Mouse (Mus musculus): Measurements from ENCODE around the gene Arl3. TPM values are rescaled to one million over a fixed set of nuclear protein-coding genes. Genes with fewer than 3 reads are reported as not detected.
"Not testable (repeated sequence)": the region's sequence is repeated elsewhere in the genome, so short reads cannot be mapped to it uniquely, and the experiment has no call there.

Gene Arl3
- polyA plus RNA-seq, 1 experiment, result 227 TPM

DNA sequence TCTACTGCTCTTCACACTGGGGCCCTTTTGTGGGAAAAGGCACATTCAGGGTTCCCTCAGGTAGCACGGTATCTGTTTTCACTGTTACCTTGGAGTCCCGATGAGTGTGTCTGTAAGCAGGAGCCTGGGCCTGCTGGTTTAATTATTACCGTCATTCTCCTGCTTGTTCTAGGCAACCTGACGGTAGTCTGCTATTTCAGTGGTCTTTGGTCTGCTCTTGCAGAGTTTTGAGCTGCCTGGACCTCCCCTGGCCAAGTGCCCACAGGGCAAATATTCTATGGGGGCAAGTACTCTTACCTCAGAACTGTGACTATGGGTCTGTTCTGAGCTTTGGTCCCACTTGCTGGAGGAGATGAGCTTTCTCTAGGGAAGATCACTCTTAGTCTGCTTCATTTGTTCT, 2.2 kb upstream of the Arl3 start:
- 77% methylated on average over 4 of the region's 4 CpGs for WGBS
- TF ChIP-seq CTCF (IDR thresholded peaks at IDR 0.05; ENCODE audit: borderline replicate concordance, insufficient read depth, low read depth, low read length), result no peak
- TF ChIP-seq POLR2A (IDR thresholded peaks at IDR 0.05; ENCODE audit: borderline replicate concordance, insufficient read depth, low read length), result no peak

GRCm38 (mm10) chr19:46573990-46574389, 992 bp upstream of the Arl3 start:
- TF ChIP-seq CTCF (IDR thresholded peaks at IDR 0.05; ENCODE audit: borderline replicate concordance, insufficient read depth, low read depth, low read length) (no peak), POLR2A (IDR thresholded peaks at IDR 0.05; ENCODE audit: borderline replicate concordance, insufficient read depth, low read length) (no peak)
- H3K27ac ChIP-seq (ENCODE audit: insufficient read depth, low read length), result no peak overlapping the region
- no peak for DNase-seq
- H3K27me3 ChIP-seq (ENCODE audit: control insufficient read depth, insufficient read depth, low read length), result no peaks in the 10 kb centered on the region
- H3K4me3 ChIP-seq (replicated peaks; ENCODE audit: insufficient read depth, low read depth, low read length), result peak overlapping the region; percentile 74
- H3K4me1 ChIP-seq (ENCODE audit: control insufficient read depth, insufficient read depth, low read length), result peaks cover 2% of the 10 kb centered on the region; the same call in 1 of the 2 replicates
- WGBS, result 48% methylated on average over 6 of the region's 6 CpGs

More for the DNA sequence above, 2.2 kb upstream of the Arl3 start:
- H3K27me3 ChIP-seq (ENCODE audit: control insufficient read depth, insufficient read depth, low read length), result no peaks in the 10 kb centered on the region
- H3K4me1 ChIP-seq (ENCODE audit: control insufficient read depth, insufficient read depth, low read length), result peaks cover 2% of the 10 kb centered on the region; the same call in 1 of the 2 replicates
- no peak overlapping the region for H3K27ac ChIP-seq (ENCODE audit: insufficient read depth, low read length)
- no peak overlapping the region for H3K4me3 ChIP-seq (replicated peaks; ENCODE audit: insufficient read depth, low read depth, low read length)
- no peak for DNase-seq

GRCm38 (mm10) chr19:46572548-46572947, 450 bp downstream of the Arl3 start:
- peaks cover 2% of the 10 kb centered on the region; the same call in 1 of the 2 replicates for H3K4me1 ChIP-seq (ENCODE audit: control insufficient read depth, insufficient read depth, low read length)
- no peaks in the 10 kb centered on the region for H3K27me3 ChIP-seq (ENCODE audit: control insufficient read depth, insufficient read depth, low read length)
- WGBS, result 1% methylated on average over 17 of the region's 17 CpGs
- no peak for DNase-seq
- H3K27ac ChIP-seq (ENCODE audit: insufficient read depth, low read length), result peak overlapping the region; percentile 56
- TF ChIP-seq CTCF (IDR thresholded peaks at IDR 0.05; ENCODE audit: borderline replicate concordance, insufficient read depth, low read depth, low read length) (no peak), POLR2A (IDR thresholded peaks at IDR 0.05; ENCODE audit: borderline replicate concordance, insufficient read depth, low read length) (no peak)
- H3K4me3 ChIP-seq (replicated peaks; ENCODE audit: insufficient read depth, low read depth, low read length), result peak overlapping the region; percentile 90

GRCm38 (mm10) chr19:46571878-46572244, 1.1 kb downstream of the Arl3 start:
- no peak for DNase-seq
- no peaks in the 10 kb centered on the region for H3K27me3 ChIP-seq (ENCODE audit: control insufficient read depth, insufficient read depth, low read length)
- TF ChIP-seq CTCF (IDR thresholded peaks at IDR 0.05; ENCODE audit: borderline replicate concordance, insufficient read depth, low read depth, low read length) (no peak), POLR2A (IDR thresholded peaks at IDR 0.05; ENCODE audit: borderline replicate concordance, insufficient read depth, low read length) (no peak)
- 2% methylated on average over 10 of the region's 10 CpGs for WGBS
- no peak overlapping the region for H3K27ac ChIP-seq (ENCODE audit: insufficient read depth, low read length)
- peaks cover 2% of the 10 kb centered on the region; the same call in 1 of the 2 replicates for H3K4me1 ChIP-seq (ENCODE audit: control insufficient read depth, insufficient read depth, low read length)
- H3K4me3 ChIP-seq (replicated peaks; ENCODE audit: insufficient read depth, low read depth, low read length), result peak overlapping the region; percentile 40

DNA sequence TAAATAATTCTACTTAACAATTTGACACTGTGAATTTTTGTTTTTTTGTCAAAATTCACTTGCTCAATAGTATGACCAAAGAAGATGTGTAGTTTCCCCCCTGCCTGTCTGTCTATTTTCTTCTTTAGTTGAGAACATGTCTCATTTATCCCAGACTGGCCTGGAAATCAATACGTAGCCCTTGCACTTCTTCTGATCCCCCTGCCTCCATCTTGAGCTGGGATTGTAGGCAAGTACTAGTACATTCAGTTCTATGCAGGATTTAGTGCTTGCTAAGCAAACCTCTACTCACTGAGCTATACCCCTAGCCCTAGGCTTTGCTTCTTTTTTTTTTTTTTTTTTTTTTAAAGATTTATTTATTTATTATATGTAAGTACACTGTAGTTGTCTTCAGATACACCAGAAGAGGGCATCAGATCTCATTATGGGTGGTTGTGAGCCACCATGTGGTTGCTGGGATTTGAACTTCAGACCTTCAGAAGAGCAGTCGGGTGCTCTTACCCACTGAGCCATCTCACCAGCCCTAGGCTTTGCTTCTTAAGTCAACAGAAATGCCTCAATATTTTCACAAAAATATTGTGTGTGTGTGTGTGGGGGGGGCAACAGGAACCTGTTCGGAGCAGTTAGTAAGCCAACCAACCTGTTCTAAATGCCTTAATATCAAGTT, 1.7 kb downstream of the Arl3 start:
- H3K4me3 ChIP-seq (replicated peaks; ENCODE audit: insufficient read depth, low read depth, low read length), result peak overlapping the region; percentile 40
- WGBS, result 52% methylated on average over 3 of the region's 3 CpGs
- not testable (repeated sequence) for DNase-seq; H3K4me1 ChIP-seq (ENCODE audit: control insufficient read depth, insufficient read depth, low read length); H3K27me3 ChIP-seq (ENCODE audit: control insufficient read depth, insufficient read depth, low read length); H3K27ac ChIP-seq (ENCODE audit: insufficient read depth, low read length)

GRCm38 (mm10) chr19:46564043-46564462, 8.9 kb downstream of the Arl3 start:
- Histone ChIP-seq H3K27ac (ENCODE audit: insufficient read depth, low read length) (peak overlapping the region; percentile 74), H3K4me3 (replicated peaks; ENCODE audit: insufficient read depth, low read depth, low read length) (no peak overlapping the region), H3K27me3 (ENCODE audit: control insufficient read depth, insufficient read depth, low read length) (no peaks in the 10 kb centered on the region), H3K4me1 (ENCODE audit: control insufficient read depth, insufficient read depth, low read length) (peaks cover 20% of the 10 kb centered on the region)
- WGBS, result 67% methylated on average over 14 of the region's 14 CpGs
- TF ChIP-seq POLR2A (IDR thresholded peaks at IDR 0.05; ENCODE audit: borderline replicate concordance, insufficient read depth, low read length) (no peak), CTCF (IDR thresholded peaks at IDR 0.05; ENCODE audit: borderline replicate concordance, insufficient read depth, low read depth, low read length) (no peak)
- DNase-seq, result peak in 1 of 2 experiments; percentile 32

DNA sequence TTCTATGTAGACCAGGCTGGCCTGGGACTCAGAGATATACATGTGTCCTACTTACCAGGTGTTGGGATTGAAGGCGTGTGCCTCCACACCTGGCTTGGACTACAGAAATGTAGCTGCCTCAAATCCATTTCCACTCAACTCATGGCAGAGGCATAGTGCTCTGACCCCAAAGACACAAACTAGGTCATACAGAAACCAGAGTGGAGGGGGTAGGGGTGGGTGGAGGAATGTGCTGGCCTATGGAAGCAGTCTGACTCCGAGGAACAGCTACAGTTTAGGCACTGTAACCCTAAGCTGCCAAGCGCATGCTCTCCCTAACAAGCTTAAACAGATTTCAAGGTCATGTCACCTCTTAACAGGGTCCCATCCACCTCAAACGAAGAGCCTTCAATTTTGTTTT, 9.4 kb downstream of the Arl3 start:
- Histone ChIP-seq H3K27ac (ENCODE audit: insufficient read depth, low read length) (peak overlapping the region; percentile 74), H3K4me3 (replicated peaks; ENCODE audit: insufficient read depth, low read depth, low read length) (no peak overlapping the region), H3K27me3 (ENCODE audit: control insufficient read depth, insufficient read depth, low read length) (no peaks in the 10 kb centered on the region), H3K4me1 (ENCODE audit: control insufficient read depth, insufficient read depth, low read length) (peaks cover 24% of the 10 kb centered on the region)
- peak in 1 of 2 experiments; percentile 23 for DNase-seq
- 57% methylated on average over 4 of the region's 4 CpGs for WGBS
- TF ChIP-seq POLR2A (IDR thresholded peaks at IDR 0.05; ENCODE audit: borderline replicate concordance, insufficient read depth, low read length), result no peak
- no peak for TF ChIP-seq CTCF (IDR thresholded peaks at IDR 0.05; ENCODE audit: borderline replicate concordance, insufficient read depth, low read depth, low read length)

Data from cerebellum, adult 2 months (tissue).